Mouse (Mus musculus) layer of hippocampus, postnatal 36 days (tissue): ENCODE results near the gene Dydc2. TPM values are rescaled to one million over a fixed set of nuclear protein-coding genes. Genes with fewer than 3 reads are reported as not detected.

ENCODE experiments used
- DNase-seq, 2 experiments: peaks; one replicate each; pipeline ENCODE4 v3.0.0; 2022
- total RNA-seq, 2 experiments: library from RNA; stranded (reverse); gene quantifications; 2 replicates each; pipeline ENCODE4 v1.2.3; 2021

Gene Dydc2
- total RNA-seq, 2 experiments from 2014 or later: 0.81 to 1.5 TPM

DNA sequence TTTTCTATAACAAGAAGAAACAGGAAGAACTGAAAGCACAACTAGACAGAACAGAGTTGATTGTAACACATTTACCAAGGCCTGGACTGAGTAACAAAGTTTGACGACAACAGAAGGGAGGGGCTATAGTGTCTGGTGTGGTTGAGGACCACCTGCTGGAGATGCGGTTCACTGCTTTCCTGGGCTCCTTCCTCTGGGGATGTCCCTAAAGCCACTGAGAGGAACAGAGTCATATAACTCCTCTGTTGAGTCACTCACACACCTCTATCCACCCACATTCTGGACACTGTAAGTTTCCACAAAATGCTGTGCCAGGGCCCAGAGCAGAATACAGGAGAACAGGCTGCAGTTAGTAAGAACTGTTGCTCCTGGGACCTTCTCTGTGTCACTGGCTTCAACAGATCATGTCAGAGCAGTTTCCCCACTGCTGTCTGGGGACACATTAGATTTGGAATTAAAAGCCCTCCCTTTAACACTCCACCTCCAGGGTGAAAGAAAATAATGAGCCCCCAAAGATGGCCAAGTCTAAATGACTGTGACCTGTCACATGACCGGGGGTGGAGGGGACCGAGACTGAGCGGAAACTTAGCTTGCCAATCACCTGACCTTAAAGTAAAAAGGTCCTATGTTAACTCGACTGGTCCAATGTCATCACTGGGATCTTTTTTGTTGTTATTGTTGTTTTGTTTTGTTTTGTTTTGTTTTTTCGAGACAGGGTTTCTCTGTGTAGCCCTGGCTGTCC lies 68.9 kb downstream of the Dydc2 start:
- no peak for DNase-seq

Other genes with a start within 250 kb of the Dydc2 start
- 1 to 10 TPM; 2.1 TPM for gene Sh2d4b, start 175.9 kb downstream of the Dydc2 start, total RNA-seq
- gene Tspan14, start 102.4 kb downstream of the Dydc2 start, total RNA-seq: 10 to 100 TPM; 31.4 to 32.6 TPM
- gene Fam213a, start 55.4 kb downstream of the Dydc2 start, total RNA-seq: 100 to 1,000 TPM; 150 to 165 TPM
- not detected for gene Dydc1, start 3.7 kb upstream of the Dydc2 start, total RNA-seq
- gene Mat1a, start 35.8 kb upstream of the Dydc2 start, total RNA-seq: not detected
- not detected for gene Sftpa1, start 62.6 kb upstream of the Dydc2 start, total RNA-seq
- not detected for gene Mbl1, start 82.2 kb upstream of the Dydc2 start, total RNA-seq
- gene Sftpd, start 115.9 kb upstream of the Dydc2 start, total RNA-seq: not detected
- gene Gm2832, start 209.6 kb upstream of the Dydc2 start, total RNA-seq: not detected